Mouse (Mus musculus) MEL (cell line): ENCODE measurements at regions not wholly inside any gene's neighbourhood (a gene's known extent, or its start where the extent isn't known, plus 50 kb on each side); places are given as distances from the start of the nearest gene placed in this dataset.

Experiments
- DNase-seq: peaks from one replicate; pipeline ENCODE4 v3.0.0; 2011; ENCODE audit warnings: low read depth, low spot score
- H3K27ac ChIP-seq: 2 replicates; pipeline ENCODE4 v1.5.1; 2012; ENCODE audit warnings: low read depth, mild to moderate bottlenecking, control low read depth, low read length, moderate library complexity; ENCODE audit not compliant: control insufficient read depth
- H3K27me3 ChIP-seq, 2 experiments: fragments of 150-350 bp in 1 of 2; sonication (generic) in 1 of 2; 2 replicates each; pipeline ENCODE4 v1.6.1; 2012; ENCODE audit warnings: low read length in 2 of 2, mild to moderate bottlenecking in 2 of 2, improper control_type of control experiment in 1 of 2, moderate library complexity in 1 of 2; ENCODE audit not compliant: insufficient read depth in 2 of 2, control insufficient read depth in 1 of 2
- H3K36me3 ChIP-seq, 2 experiments: 2 replicates each; pipeline ENCODE4 v1.6.1; 2012 to 2014; ENCODE audit warnings: low read length in 2 of 2, improper control_type of control experiment in 1 of 2, inconsistent platforms in 1 of 2, mild to moderate bottlenecking in 1 of 2; ENCODE audit not compliant: insufficient read depth in 2 of 2, control insufficient read depth in 1 of 2
- H3K4me1 ChIP-seq, 2 experiments: fragments of 150-350 bp in 1 of 2; sonication (generic) in 1 of 2; 2 replicates each; pipeline ENCODE4 v1.6.1; 2012; ENCODE audit warnings: low read length in 2 of 2, improper control_type of control experiment in 1 of 2, mild to moderate bottlenecking in 1 of 2; ENCODE audit not compliant: insufficient read depth in 2 of 2, control insufficient read depth in 1 of 2
- H3K4me3 ChIP-seq, 2 experiments: fragments of 150-350 bp in 1 of 2; sonication (generic) in 1 of 2; 2 replicates each; pipeline ENCODE4 v1.5.1; 2012; ENCODE audit warnings: low read depth in 2 of 2, low read length in 2 of 2, mild to moderate bottlenecking in 2 of 2, moderate library complexity in 2 of 2, control low read depth in 1 of 2, improper control_type of control experiment in 1 of 2; ENCODE audit not compliant: control insufficient read depth in 1 of 2, insufficient read depth in 1 of 2
- H3K79me2 ChIP-seq: 2 replicates; pipeline ENCODE4 v1.6.1; 2012; ENCODE audit warnings: mild to moderate bottlenecking, low read length, moderate library complexity; ENCODE audit not compliant: control insufficient read depth, poor library complexity, insufficient read depth
- H3K9ac ChIP-seq: 2 replicates; pipeline ENCODE4 v1.6.1; 2012; ENCODE audit warnings: low read depth, mild to moderate bottlenecking, control low read depth, low read length, moderate library complexity; ENCODE audit not compliant: control insufficient read depth, poor library complexity, severe bottlenecking
- H3K9me3 ChIP-seq: fragments of 150-350 bp; sonication (generic); replicated peaks from 2 replicates; pipeline ENCODE4 v1.6.1; 2012; ENCODE audit warnings: mild to moderate bottlenecking, low read length, improper control_type of control experiment, moderate library complexity; ENCODE audit not compliant: insufficient read depth
- CHD1 ChIP-seq: IDR thresholded peaks from 2 replicates; pipeline ENCODE4 v1.6.1; 2012; ENCODE audit warnings: low read depth, mild to moderate bottlenecking, inconsistent platforms, low read length, improper control_type of control experiment
- CHD2 ChIP-seq: IDR thresholded peaks from 2 replicates; pipeline ENCODE4 v1.6.1; 2011; ENCODE audit warnings: low read length, improper control_type of control experiment
- CTCF ChIP-seq, 3 experiments: IDR thresholded peaks in 2 of 3; conservative IDR thresholded peaks in 1 of 3; 2 replicates each; pipeline ENCODE4 v1.5.1; 2011 to 2012; ENCODE audit warnings: low read length in 3 of 3, low read depth in 2 of 3, mild to moderate bottlenecking in 2 of 3, improper control_type of control experiment in 1 of 3, inconsistent platforms in 1 of 3, mixed read lengths in 1 of 3, moderate library complexity in 1 of 3; ENCODE audit not compliant: control insufficient read depth in 1 of 3, insufficient read depth in 1 of 3, poor library complexity in 1 of 3, severe bottlenecking in 1 of 3
- E2F4 ChIP-seq: IDR thresholded peaks from 2 replicates; pipeline ENCODE4 v1.6.1; 2011; ENCODE audit warnings: low read depth, low read length, improper control_type of control experiment, borderline replicate concordance
- ETS1 ChIP-seq: IDR thresholded peaks from 2 replicates; pipeline ENCODE4 v1.6.1; 2012; ENCODE audit warnings: low read depth, mild to moderate bottlenecking, inconsistent platforms, low read length, improper control_type of control experiment, moderate library complexity
- GABPA ChIP-seq: IDR thresholded peaks from 2 replicates; pipeline ENCODE4 v1.6.1; 2012; ENCODE audit warnings: low read depth, mild to moderate bottlenecking, inconsistent platforms, low read length, improper control_type of control experiment, moderate library complexity
- GATA1 ChIP-seq: IDR thresholded peaks from 2 replicates; pipeline ENCODE4 v1.6.1; 2011; ENCODE audit warnings: low read depth, low read length, improper control_type of control experiment
- HCFC1 ChIP-seq: IDR thresholded peaks from 2 replicates; pipeline ENCODE4 v1.6.1; 2012; ENCODE audit warnings: low read depth, mild to moderate bottlenecking, inconsistent platforms, low read length, improper control_type of control experiment, moderate library complexity
- JUND ChIP-seq: IDR thresholded peaks from 2 replicates; pipeline ENCODE4 v1.6.1; 2011; ENCODE audit warnings: low read depth, mild to moderate bottlenecking, improper control_type of control experiment, low read length
- MAFK ChIP-seq: IDR thresholded peaks from 2 replicates; pipeline ENCODE4 v1.6.1; 2011; ENCODE audit warnings: low read depth, mild to moderate bottlenecking, low read length, improper control_type of control experiment, borderline replicate concordance
- MAX ChIP-seq: IDR thresholded peaks from 2 replicates; pipeline ENCODE4 v1.6.1; 2011; ENCODE audit warnings: low read length, improper control_type of control experiment
- MEF2A ChIP-seq: IDR thresholded peaks from 2 replicates; pipeline ENCODE4 v1.6.1; 2014; ENCODE audit warnings: low read depth, mild to moderate bottlenecking, inconsistent platforms, low read length, improper control_type of control experiment; ENCODE audit not compliant: poor library complexity, insufficient replicate concordance, severe bottlenecking; ENCODE audit errors: extremely low read depth
- MYB ChIP-seq: IDR thresholded peaks from 2 replicates; pipeline ENCODE4 v1.6.1; 2011; ENCODE audit warnings: mild to moderate bottlenecking, low read depth, low read length, improper control_type of control experiment
- SIN3A ChIP-seq: IDR thresholded peaks from 2 replicates; pipeline ENCODE4 v1.6.1; 2012; ENCODE audit warnings: low read length, improper control_type of control experiment, inconsistent platforms
- SMC3 ChIP-seq: IDR thresholded peaks from 2 replicates; pipeline ENCODE4 v1.6.1; 2011; ENCODE audit warnings: low read depth, low read length, improper control_type of control experiment
- TBP ChIP-seq: IDR thresholded peaks from 2 replicates; pipeline ENCODE4 v1.8.0; 2011; ENCODE audit warnings: low read depth, low read length, improper control_type of control experiment
- TCF12 ChIP-seq: IDR thresholded peaks from 2 replicates; pipeline ENCODE4 v1.6.1; 2014; ENCODE audit warnings: low read depth, mild to moderate bottlenecking, inconsistent platforms, low read length, improper control_type of control experiment, moderate library complexity
- UBTF ChIP-seq: IDR thresholded peaks from 2 replicates; pipeline ENCODE4 v1.6.1; 2012; ENCODE audit warnings: low read depth, mild to moderate bottlenecking, inconsistent platforms, low read length, improper control_type of control experiment, moderate library complexity, borderline replicate concordance; ENCODE audit not compliant: insufficient read depth
- ZNF384 ChIP-seq: IDR thresholded peaks from 2 replicates; pipeline ENCODE4 v1.6.1; 2012; ENCODE audit warnings: low read depth, mild to moderate bottlenecking, inconsistent platforms, low read length, improper control_type of control experiment

GRCm38 (mm10) chr4:64663722-64664121 is 460.3 kb upstream of the Pappa start:
- Histone ChIP-seq H3K9me3 (no peaks in the 10 kb centered on the region), H3K9ac (no peak overlapping the region), H3K27me3 (no peaks in the 10 kb centered on the region), H3K4me3 (no peak overlapping the region), H3K36me3 (no peaks in the 10 kb centered on the region), H3K27ac (no peak overlapping the region), H3K79me2 (no peaks in the 10 kb centered on the region), H3K4me1 (no peaks in the 10 kb centered on the region)
- TF ChIP-seq CHD1 (no peak), CHD2 (no peak), SMC3 (no peak), MAFK (no peak), MEF2A (no peak), TBP (no peak), ZNF384 (no peak), E2F4 (no peak), ETS1 (no peak), MAX (no peak), UBTF (no peak), SIN3A (no peak), HCFC1 (no peak), CTCF (IDR thresholded peaks at IDR 0.05 in 2 of 3, conservative IDR thresholded peaks at IDR 0.05 in 1 of 3; ENCODE audit: control insufficient read depth in 1 of 3, insufficient read depth in 1 of 3, low read depth in 2 of 3, low read length in 3 of 3, poor library complexity in 1 of 3, severe bottlenecking in 1 of 3) (no peak), MYB (no peak)
- DNase-seq = no peak

GRCm38 (mm10) chr4:64667998-64668397 is 456.0 kb upstream of the Pappa start:
- DNase-seq = no peak
- Histone ChIP-seq H3K4me1 (no peaks in the 10 kb centered on the region), H3K27ac (no peak overlapping the region), H3K4me3 (no peak overlapping the region), H3K9me3 (no peaks in the 10 kb centered on the region), H3K9ac (no peak overlapping the region), H3K36me3 (no peaks in the 10 kb centered on the region), H3K27me3 (no peaks in the 10 kb centered on the region), H3K79me2 (no peaks in the 10 kb centered on the region)
- TF ChIP-seq JUND (no peak), TCF12 (no peak), GATA1 (no peak)

- Histone ChIP-seq H3K27me3 (no peaks in the 10 kb centered on the region), H3K79me2 (no peaks in the 10 kb centered on the region), H3K4me3 (no peak overlapping the region), H3K9ac (no peak overlapping the region), H3K4me1 (no peaks in the 10 kb centered on the region), H3K36me3 (no peaks in the 10 kb centered on the region), H3K9me3 (no peaks in the 10 kb centered on the region), H3K27ac (no peak overlapping the region)
- TF ChIP-seq MYB = no peak
- TF ChIP-seq GABPA = no peak
- TF ChIP-seq E2F4 = no peak
- DNase-seq = no peak
Observed at GRCm38 (mm10) chr4:64669722-64670121, 454.3 kb upstream of the Pappa start.
